Mouse (Mus musculus): Measurements from ENCODE around the gene Baz2b. TPM values are rescaled to one million over a fixed set of nuclear protein-coding genes. Genes with fewer than 3 reads are reported as not detected.

Gene Baz2b
- polyA plus RNA-seq, 1 experiment from 2014 or later: 71.6 TPM

- WGBS: 88% methylated on average over 5 of the region's 5 CpGs
- H3K27ac ChIP-seq (replicated peaks): no peak overlapping the region
- ATAC-seq (replicated peaks): no peak
- no peak overlapping the region for H3K4me3 ChIP-seq
- no peaks in the 10 kb centered on the region for H3K4me1 ChIP-seq
- no peak overlapping the region for H3K4me2 ChIP-seq (replicated peaks)
- no peaks in the 10 kb centered on the region for H3K27me3 ChIP-seq
- H3K9me3 ChIP-seq: no peaks in the 10 kb centered on the region
- H3K36me3 ChIP-seq: peaks cover 14% of the 10 kb centered on the region
- no peak overlapping the region for H3K9ac ChIP-seq (replicated peaks)
Observed at GRCm38 (mm10) chr2:59973962-59974361, 235.7 kb downstream of the Baz2b start.

GRCm38 (mm10) chr2:59973104-59973641, 236.5 kb downstream of the Baz2b start:
- no peaks in the 10 kb centered on the region for H3K9me3 ChIP-seq
- H3K9ac ChIP-seq (replicated peaks): no peak overlapping the region
- no peaks in the 10 kb centered on the region for H3K27me3 ChIP-seq
- H3K4me3 ChIP-seq: no peak overlapping the region
- WGBS: 91% methylated on average over 4 of the region's 4 CpGs
- H3K4me2 ChIP-seq (replicated peaks): no peak overlapping the region
- no peak overlapping the region for H3K27ac ChIP-seq (replicated peaks)
- no peak for ATAC-seq (replicated peaks)
- H3K4me1 ChIP-seq: no peaks in the 10 kb centered on the region
- peaks cover 22% of the 10 kb centered on the region for H3K36me3 ChIP-seq

- no peaks in the 10 kb centered on the region for H3K9me3 ChIP-seq
- H3K9ac ChIP-seq (replicated peaks): no peak overlapping the region
- H3K36me3 ChIP-seq: peaks cover 17% of the 10 kb centered on the region
- ATAC-seq (replicated peaks): peak; percentile 68; the same call in 1 of the 2 replicates
- no peak overlapping the region for H3K4me2 ChIP-seq (replicated peaks)
- no peaks in the 10 kb centered on the region for H3K4me1 ChIP-seq
- no peaks in the 10 kb centered on the region for H3K27me3 ChIP-seq
- H3K4me3 ChIP-seq: no peak overlapping the region
- WGBS: 58% methylated on average over 9 of the region's 9 CpGs
- H3K27ac ChIP-seq (replicated peaks): no peak overlapping the region
Observed at GRCm38 (mm10) chr2:59970511-59970910, 239.1 kb downstream of the Baz2b start.

GRCm38 (mm10) chr2:59969099-59969498, 240.5 kb downstream of the Baz2b start:
- Histone ChIP-seq H3K27ac (replicated peaks) (no peak overlapping the region), H3K4me1 (no peaks in the 10 kb centered on the region), H3K4me3 (no peak overlapping the region), H3K9ac (replicated peaks) (no peak overlapping the region), H3K36me3 (peaks cover 13% of the 10 kb centered on the region), H3K9me3 (no peaks in the 10 kb centered on the region), H3K4me2 (replicated peaks) (no peak overlapping the region), H3K27me3 (no peaks in the 10 kb centered on the region)
- WGBS: 94% methylated on average over 10 of the region's 10 CpGs
- ATAC-seq (replicated peaks): no peak

GRCm38 (mm10) chr2:59968593-59968992, 241.0 kb downstream of the Baz2b start:
- H3K9me3 ChIP-seq: no peaks in the 10 kb centered on the region
- H3K4me3 ChIP-seq: no peak overlapping the region
- no peak for ATAC-seq (replicated peaks)
- no peak overlapping the region for H3K4me2 ChIP-seq (replicated peaks)
- 89% methylated on average over 7 of the region's 7 CpGs for WGBS
- H3K27ac ChIP-seq (replicated peaks): no peak overlapping the region
- no peak overlapping the region for H3K9ac ChIP-seq (replicated peaks)
- H3K4me1 ChIP-seq: no peaks in the 10 kb centered on the region
- no peaks in the 10 kb centered on the region for H3K27me3 ChIP-seq
- peaks cover 13% of the 10 kb centered on the region for H3K36me3 ChIP-seq

- Histone ChIP-seq H3K27me3 (no peaks in the 10 kb centered on the region), H3K36me3 (peaks cover 24% of the 10 kb centered on the region), H3K4me1 (no peaks in the 10 kb centered on the region), H3K9me3 (no peaks in the 10 kb centered on the region), H3K4me3 (no peak overlapping the region), H3K27ac (replicated peaks) (no peak overlapping the region), H3K9ac (replicated peaks) (no peak overlapping the region), H3K4me2 (replicated peaks) (no peak overlapping the region)
- 83% methylated on average over 6 of the region's 6 CpGs for WGBS
- no peak for ATAC-seq (replicated peaks)
Observed at GRCm38 (mm10) chr2:59966454-59966853, 243.2 kb downstream of the Baz2b start.

- Histone ChIP-seq H3K27me3 (no peaks in the 10 kb centered on the region), H3K4me2 (replicated peaks) (no peak overlapping the region), H3K4me1 (peaks cover 7% of the 10 kb centered on the region; the same call in 1 of the 2 replicates), H3K9me3 (no peaks in the 10 kb centered on the region), H3K27ac (replicated peaks) (no peak overlapping the region), H3K4me3 (no peak overlapping the region), H3K9ac (replicated peaks) (no peak overlapping the region), H3K36me3 (peaks cover 15% of the 10 kb centered on the region)
- ATAC-seq (replicated peaks): no peak
- whole genome bisulfite sequencing: 64% methylated on average over 5 of the region's 5 CpGs
Observed at GRCm38 (mm10) chr2:59963011-59963410, 246.6 kb downstream of the Baz2b start.

- no peak for ATAC-seq (replicated peaks)
- no peak overlapping the region for H3K27ac ChIP-seq (replicated peaks)
- H3K36me3 ChIP-seq: peaks cover 12% of the 10 kb centered on the region
- H3K4me2 ChIP-seq (replicated peaks): no peak overlapping the region
- no peak overlapping the region for H3K4me3 ChIP-seq
- WGBS: 95% methylated on average over 4 of the region's 4 CpGs
- H3K27me3 ChIP-seq: no peaks in the 10 kb centered on the region
- peaks cover 7% of the 10 kb centered on the region; the same call in 1 of the 2 replicates for H3K4me1 ChIP-seq
- H3K9ac ChIP-seq (replicated peaks): no peak overlapping the region
- no peaks in the 10 kb centered on the region for H3K9me3 ChIP-seq
Observed at GRCm38 (mm10) chr2:59962579-59962978, 247.1 kb downstream of the Baz2b start.

GRCm38 (mm10) chr2:59960495-59960772, 249.2 kb downstream of the Baz2b start:
- no peak overlapping the region for H3K4me2 ChIP-seq (replicated peaks)
- no peak overlapping the region for H3K27ac ChIP-seq (replicated peaks)
- H3K36me3 ChIP-seq: peaks cover 18% of the 10 kb centered on the region
- WGBS: 96% methylated on average over 2 of the region's 2 CpGs
- no peaks in the 10 kb centered on the region for H3K9me3 ChIP-seq
- H3K9ac ChIP-seq (replicated peaks): no peak overlapping the region
- H3K4me1 ChIP-seq: peaks cover 7% of the 10 kb centered on the region; the same call in 1 of the 2 replicates
- no peak overlapping the region for H3K4me3 ChIP-seq
- no peaks in the 10 kb centered on the region for H3K27me3 ChIP-seq
- no peak for ATAC-seq (replicated peaks)

GRCm38 (mm10) chr2:59959668-59960494, 249.8 kb downstream of the Baz2b start:
- WGBS: 85% methylated on average over 14 of the region's 14 CpGs
- Histone ChIP-seq H3K27me3 (no peaks in the 10 kb centered on the region), H3K4me2 (replicated peaks) (no peak overlapping the region), H3K4me3 (no peak overlapping the region), H3K27ac (replicated peaks) (no peak overlapping the region), H3K9me3 (no peaks in the 10 kb centered on the region), H3K9ac (replicated peaks) (no peak overlapping the region), H3K36me3 (peaks cover 18% of the 10 kb centered on the region), H3K4me1 (peaks cover 7% of the 10 kb centered on the region; the same call in 1 of the 2 replicates)
- ATAC-seq (replicated peaks): no peak

GRCm38 (mm10) chr2:59958543-59958942, 251.1 kb downstream of the Baz2b start:
- Histone ChIP-seq H3K4me2 (replicated peaks) (no peak overlapping the region), H3K9ac (replicated peaks) (no peak overlapping the region), H3K27ac (replicated peaks) (no peak overlapping the region), H3K9me3 (no peaks in the 10 kb centered on the region), H3K4me3 (no peak overlapping the region), H3K4me1 (peaks cover 7% of the 10 kb centered on the region; the same call in 1 of the 2 replicates), H3K27me3 (no peaks in the 10 kb centered on the region), H3K36me3 (peaks cover 18% of the 10 kb centered on the region)
- WGBS: 30% methylated on average over 6 of the region's 6 CpGs
- no peak; the same call in 1 of the 2 replicates for ATAC-seq (replicated peaks)

GRCm38 (mm10) chr2:59955916-59956315, 253.7 kb downstream of the Baz2b start:
- peaks cover 11% of the 10 kb centered on the region for H3K36me3 ChIP-seq
- peaks cover 7% of the 10 kb centered on the region; the same call in 1 of the 2 replicates for H3K4me1 ChIP-seq
- no peak overlapping the region for H3K27ac ChIP-seq (replicated peaks)
- no peak overlapping the region for H3K9ac ChIP-seq (replicated peaks)
- WGBS: 92% methylated on average over 7 of the region's 7 CpGs
- H3K4me3 ChIP-seq: no peak overlapping the region
- no peak for ATAC-seq (replicated peaks)
- no peaks in the 10 kb centered on the region for H3K9me3 ChIP-seq
- H3K27me3 ChIP-seq: no peaks in the 10 kb centered on the region
- H3K4me2 ChIP-seq (replicated peaks): no peak overlapping the region

Data from forebrain, embryonic 15.5 days (tissue).